Mouse (Mus musculus) embryonic facial prominence, embryonic 15.5 days (tissue): Measurements from ENCODE around the gene Wnk2. TPM values are rescaled to one million over a fixed set of nuclear protein-coding genes. Genes with fewer than 3 reads are reported as not detected.

Experiments
- ATAC-seq: fragments of 200-750 bp; cut with Nextera tagmentation; 2 replicates; pipeline ENCODE4 v1.8.0; 2017; ENCODE audit warnings: low read depth, moderate TSS enrichment; ENCODE audit not compliant: insufficient number of reproducible peaks, low FRiP score, low TSS enrichment
- H3K27ac ChIP-seq: fragments of 300-500 bp; sonication (generic); replicated peaks from 2 replicates; pipeline ENCODE4 v1.5.1; 2015; ENCODE audit warnings: mild to moderate bottlenecking, inconsistent platforms
- H3K27me3 ChIP-seq: fragments of 300-500 bp; sonication (generic); 2 replicates; pipeline ENCODE4 v1.6.1; 2015; ENCODE audit warnings: inconsistent platforms
- H3K36me3 ChIP-seq: fragments of 300-500 bp; sonication (generic); 2 replicates; pipeline ENCODE4 v1.6.1; 2015; ENCODE audit warnings: mild to moderate bottlenecking, inconsistent platforms
- H3K4me1 ChIP-seq: fragments of 300-500 bp; sonication (generic); 2 replicates; pipeline ENCODE4 v1.6.1; 2015; ENCODE audit warnings: inconsistent platforms
- H3K4me2 ChIP-seq: fragments of 300-500 bp; sonication (generic); replicated peaks from 2 replicates; pipeline ENCODE4 v1.6.1; 2015; ENCODE audit warnings: mild to moderate bottlenecking, inconsistent platforms
- H3K4me3 ChIP-seq: fragments of 300-500 bp; sonication (generic); replicated peaks from 2 replicates; pipeline ENCODE4 v1.5.1; 2015; ENCODE audit warnings: mild to moderate bottlenecking, inconsistent platforms
- H3K9ac ChIP-seq: fragments of 300-500 bp; sonication (generic); 2 replicates; pipeline ENCODE4 v1.6.1; 2015; ENCODE audit warnings: inconsistent platforms
- H3K9me3 ChIP-seq: fragments of 300-500 bp; sonication (generic); replicated peaks from 2 replicates; pipeline ENCODE4 v1.6.1; 2016; ENCODE audit warnings: inconsistent platforms
- WGBS: fragments of 180-500 bp; shearing (Covaris S2); methylation state at CpG from one replicate; pipeline ENCODE4 v1.1.7; 2015; 5-methylcytosine and 5-hydroxymethylcytosine counted together
- polyA plus RNA-seq: library from polyadenylated mRNA; unstranded; fragments of >200 nt; fragmentation: Nextera tagmentation; extraction: Ambion mirVana; gene quantifications from 2 replicates; pipeline ENCODE4 v1.2.1, GENCODE M21; 2015

The Wnk2 gene
- polyA plus RNA-seq, 1 experiment from 2014 or later = 2.6 TPM

DNA sequence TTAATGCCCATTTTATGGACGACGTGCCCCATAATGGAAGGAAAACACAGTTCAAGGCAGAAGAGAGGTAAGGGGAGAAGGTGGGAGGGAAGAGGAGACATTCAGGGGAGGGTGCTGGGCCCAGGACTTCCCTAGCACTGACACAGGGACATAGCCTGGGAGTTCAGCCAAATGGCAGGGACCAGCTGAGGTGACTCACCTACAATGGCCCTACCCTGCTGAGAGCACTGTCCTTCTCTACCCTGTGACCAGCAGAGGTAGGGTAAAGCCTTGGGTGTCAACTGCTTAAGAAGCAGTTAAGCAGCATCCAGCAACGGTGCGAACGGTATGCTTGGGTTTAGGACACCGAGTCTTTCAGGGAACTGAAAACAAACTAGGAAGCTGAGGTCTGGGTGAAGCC is 58.9 kb downstream of the Wnk2 start:
- H3K4me3 ChIP-seq = no peak overlapping the region
- no peaks in the 10 kb centered on the region for H3K9me3 ChIP-seq
- 93% methylated on average over 6 of the region's 6 CpGs for WGBS
- H3K9ac ChIP-seq = no peak overlapping the region
- no peak for ATAC-seq
- H3K27me3 ChIP-seq = no peaks in the 10 kb centered on the region
- H3K4me2 ChIP-seq = no peak overlapping the region
- H3K36me3 ChIP-seq = no peaks in the 10 kb centered on the region
- H3K4me1 ChIP-seq = no peaks in the 10 kb centered on the region
- no peak overlapping the region for H3K27ac ChIP-seq

DNA sequence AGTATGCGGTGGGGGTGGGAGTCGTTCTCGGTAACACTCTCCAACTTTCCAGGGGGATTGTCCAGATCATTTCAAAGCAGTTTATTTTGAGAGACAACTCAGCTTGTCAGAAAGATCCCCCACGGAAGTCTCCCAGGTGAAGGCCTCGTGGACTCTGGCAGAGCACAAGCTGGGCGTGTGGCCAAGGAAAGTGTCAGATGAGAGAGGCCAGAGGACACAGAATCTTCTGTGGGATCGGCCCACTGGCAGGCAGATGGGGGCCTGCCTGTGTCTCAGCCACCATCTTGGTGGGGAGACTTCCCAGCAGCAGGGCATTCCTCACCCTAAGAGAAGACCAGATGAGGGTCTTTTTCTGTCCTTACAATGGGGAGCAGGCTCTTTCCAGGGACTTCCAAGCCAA is 60.4 kb downstream of the Wnk2 start:
- 59% methylated on average over 7 of the region's 7 CpGs for WGBS
- no peak for ATAC-seq

DNA sequence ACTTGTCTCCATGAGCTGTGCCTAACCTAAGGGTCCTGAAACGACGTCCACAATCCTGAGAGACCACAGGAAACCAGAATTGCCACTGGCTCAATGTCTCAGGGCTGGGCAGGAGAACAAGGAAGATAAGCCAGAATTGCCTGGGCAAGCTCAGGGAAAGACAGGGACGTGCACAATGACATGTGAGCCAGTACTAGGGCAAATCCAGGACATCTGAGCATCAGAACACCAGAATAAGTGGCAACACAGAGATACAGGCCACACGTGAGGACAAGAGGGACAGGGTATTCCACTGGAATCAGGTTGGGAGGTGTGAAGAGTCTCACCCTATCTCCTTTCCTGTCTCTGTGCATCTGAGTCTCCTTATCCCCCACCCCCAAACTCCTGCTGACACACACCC is 61.4 kb downstream of the Wnk2 start:
- no peak overlapping the region for H3K4me3 ChIP-seq
- H3K9me3 ChIP-seq = no peaks in the 10 kb centered on the region
- WGBS = 72% methylated on average over 4 of the region's 4 CpGs
- H3K27ac ChIP-seq = no peak overlapping the region
- no peaks in the 10 kb centered on the region for H3K36me3 ChIP-seq
- no peak for ATAC-seq
- no peak overlapping the region for H3K9ac ChIP-seq
- no peaks in the 10 kb centered on the region for H3K4me1 ChIP-seq
- no peak overlapping the region for H3K4me2 ChIP-seq
- no peaks in the 10 kb centered on the region for H3K27me3 ChIP-seq

More for the DNA sequence above, 60.4 kb downstream of the Wnk2 start:
- no peaks in the 10 kb centered on the region for H3K27me3 ChIP-seq
- no peak overlapping the region for H3K9ac ChIP-seq
- no peak overlapping the region for H3K4me2 ChIP-seq
- no peaks in the 10 kb centered on the region for H3K4me1 ChIP-seq
- H3K4me3 ChIP-seq = no peak overlapping the region
- no peaks in the 10 kb centered on the region for H3K9me3 ChIP-seq
- H3K36me3 ChIP-seq = no peaks in the 10 kb centered on the region
- no peak overlapping the region for H3K27ac ChIP-seq

DNA sequence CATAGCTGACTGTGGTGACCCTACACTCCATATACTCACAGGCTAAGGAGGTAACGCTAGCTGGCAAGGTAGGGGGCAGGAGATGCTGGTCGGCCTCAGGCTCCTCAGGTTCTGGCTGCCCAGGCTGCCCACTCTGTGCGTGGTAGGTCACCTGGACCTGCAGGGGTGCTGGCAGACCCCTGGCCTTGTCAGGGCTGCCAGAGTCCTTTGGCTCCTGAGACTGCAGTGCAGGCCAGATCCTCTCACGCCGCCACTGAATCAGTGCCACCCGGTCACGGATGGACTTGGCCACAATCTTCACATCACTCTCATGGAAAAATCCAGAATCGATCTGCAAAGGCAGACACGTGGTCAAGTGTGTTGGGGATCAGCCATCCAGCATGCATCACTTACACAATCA is 62.6 kb downstream of the Wnk2 start:
- Histone ChIP-seq H3K36me3 (no peaks in the 10 kb centered on the region), H3K27ac (no peak overlapping the region), H3K4me2 (no peak overlapping the region), H3K9me3 (no peaks in the 10 kb centered on the region), H3K4me1 (no peaks in the 10 kb centered on the region), H3K9ac (no peak overlapping the region), H3K27me3 (no peaks in the 10 kb centered on the region), H3K4me3 (no peak overlapping the region)
- 93% methylated on average over 9 of the region's 9 CpGs for WGBS
- ATAC-seq = no peak

DNA sequence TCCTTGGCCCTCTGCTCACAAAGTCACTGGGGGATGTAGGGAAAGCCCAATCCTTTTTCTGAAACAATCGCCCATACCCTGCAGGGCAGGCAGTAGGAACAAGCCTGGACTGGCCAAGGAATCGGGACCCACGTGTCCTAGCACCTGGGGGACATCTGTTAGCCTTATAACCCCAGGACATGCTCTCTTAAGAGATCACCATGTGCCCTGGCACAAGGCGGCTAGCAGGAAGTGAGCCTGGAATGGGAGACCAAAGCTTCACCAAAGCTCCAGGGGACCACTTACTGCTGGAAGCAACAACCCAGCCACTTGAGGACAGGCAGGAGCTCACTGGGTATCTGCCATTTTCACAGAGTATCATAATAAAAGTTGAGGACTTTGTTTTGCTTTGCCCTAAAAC is 63.0 kb downstream of the Wnk2 start:
- Histone ChIP-seq H3K9me3 (no peaks in the 10 kb centered on the region), H3K4me3 (no peak overlapping the region), H3K27ac (no peak overlapping the region), H3K4me2 (no peak overlapping the region), H3K9ac (no peak overlapping the region), H3K36me3 (no peaks in the 10 kb centered on the region), H3K4me1 (no peaks in the 10 kb centered on the region), H3K27me3 (no peaks in the 10 kb centered on the region)
- 59% methylated on average over 4 of the region's 4 CpGs for WGBS
- ATAC-seq = no peak

DNA sequence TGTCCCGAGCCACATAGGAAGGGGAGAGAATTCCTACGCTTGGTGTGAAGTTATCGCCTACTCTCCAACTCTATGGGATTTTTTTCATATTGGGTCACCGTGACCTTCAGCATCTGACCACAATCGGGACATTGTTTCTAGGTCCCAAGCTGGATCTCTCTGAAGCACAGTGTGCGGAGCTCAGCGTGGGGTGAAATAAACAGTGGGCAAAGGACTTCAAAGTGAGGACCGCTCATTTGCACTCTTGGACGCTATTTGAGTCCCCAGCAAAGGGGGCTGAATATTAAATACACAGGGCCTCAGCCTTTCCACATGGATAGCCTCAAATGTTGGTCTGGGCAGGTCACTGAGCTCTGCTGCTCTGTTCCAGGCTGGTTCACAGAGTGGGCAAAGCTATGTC is 63.9 kb downstream of the Wnk2 start:
- no peak for ATAC-seq
- Histone ChIP-seq H3K4me2 (no peak overlapping the region), H3K4me1 (no peaks in the 10 kb centered on the region), H3K27ac (no peak overlapping the region), H3K9ac (no peak overlapping the region), H3K9me3 (no peaks in the 10 kb centered on the region), H3K36me3 (no peaks in the 10 kb centered on the region), H3K27me3 (no peaks in the 10 kb centered on the region), H3K4me3 (no peak overlapping the region)
- 84% methylated on average over 9 of the region's 9 CpGs for WGBS

DNA sequence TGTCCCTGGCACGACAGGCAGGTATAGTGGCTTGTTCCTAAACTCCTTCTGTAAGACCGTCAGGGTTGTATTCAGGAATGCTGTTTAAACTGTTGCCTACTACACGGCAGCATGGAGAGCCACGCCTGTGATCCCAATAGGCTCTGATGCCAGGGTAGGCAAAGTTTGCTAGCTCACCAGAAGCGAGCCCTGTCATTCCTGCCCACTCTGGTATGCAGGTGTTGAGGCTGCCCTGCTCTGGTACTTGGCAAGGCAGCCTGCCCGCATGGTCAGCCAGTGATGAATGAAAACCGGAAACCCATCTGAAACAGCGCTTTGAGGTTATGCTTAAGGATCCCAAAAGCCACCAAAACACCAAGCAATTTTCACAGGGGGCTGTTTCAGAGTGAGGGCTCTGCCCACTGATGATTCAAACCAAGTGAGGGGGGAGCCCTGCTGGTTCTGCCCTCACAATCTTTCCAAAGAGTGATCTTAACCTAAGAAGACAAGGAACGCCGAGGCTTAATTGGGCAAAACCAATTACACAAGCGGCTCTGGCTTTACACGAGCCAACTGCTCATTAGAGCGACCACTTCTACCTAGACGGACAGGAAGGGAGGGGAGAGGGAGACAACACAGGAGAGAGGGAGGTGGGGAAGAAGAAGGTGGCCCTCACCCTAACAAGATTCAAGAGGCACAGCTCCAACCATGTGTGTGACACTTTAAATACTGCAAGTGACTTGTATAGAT is 65.5 kb downstream of the Wnk2 start:
- whole genome bisulfite sequencing = 71% methylated on average over 14 of the region's 14 CpGs
- Histone ChIP-seq H3K36me3 (no peaks in the 10 kb centered on the region), H3K4me1 (no peaks in the 10 kb centered on the region), H3K9me3 (no peaks in the 10 kb centered on the region), H3K27ac (no peak overlapping the region), H3K27me3 (no peaks in the 10 kb centered on the region), H3K4me3 (no peak overlapping the region), H3K9ac (no peak overlapping the region), H3K4me2 (no peak overlapping the region)
- no peak for ATAC-seq

DNA sequence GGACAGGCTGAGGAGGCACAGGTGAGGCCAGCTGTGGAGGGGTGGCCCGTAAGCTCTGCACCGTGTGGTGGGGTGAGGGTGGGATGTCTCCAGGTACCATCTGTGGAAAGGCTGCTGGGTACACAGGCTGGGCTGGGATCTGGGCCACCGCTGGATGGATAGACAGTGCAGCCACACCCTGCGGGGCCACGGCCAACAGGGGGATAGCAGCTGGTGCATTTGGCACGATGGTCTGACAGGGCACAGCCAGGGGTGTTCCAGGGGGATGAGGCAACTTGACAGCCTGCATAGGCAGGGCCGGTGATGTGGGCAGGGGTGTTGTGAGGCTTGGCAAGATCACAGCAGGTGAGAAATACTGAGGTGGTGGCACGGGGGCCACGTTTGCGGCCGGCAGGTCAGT is 71.6 kb downstream of the Wnk2 start:
- Histone ChIP-seq H3K9ac (no peak overlapping the region), H3K4me2 (no peak overlapping the region), H3K27ac (no peak overlapping the region), H3K36me3 (no peaks in the 10 kb centered on the region), H3K27me3 (no peaks in the 10 kb centered on the region), H3K4me3 (no peak overlapping the region), H3K4me1 (no peaks in the 10 kb centered on the region), H3K9me3 (no peaks in the 10 kb centered on the region)
- 81% methylated on average over 11 of the region's 11 CpGs for WGBS
- no peak for ATAC-seq

DNA sequence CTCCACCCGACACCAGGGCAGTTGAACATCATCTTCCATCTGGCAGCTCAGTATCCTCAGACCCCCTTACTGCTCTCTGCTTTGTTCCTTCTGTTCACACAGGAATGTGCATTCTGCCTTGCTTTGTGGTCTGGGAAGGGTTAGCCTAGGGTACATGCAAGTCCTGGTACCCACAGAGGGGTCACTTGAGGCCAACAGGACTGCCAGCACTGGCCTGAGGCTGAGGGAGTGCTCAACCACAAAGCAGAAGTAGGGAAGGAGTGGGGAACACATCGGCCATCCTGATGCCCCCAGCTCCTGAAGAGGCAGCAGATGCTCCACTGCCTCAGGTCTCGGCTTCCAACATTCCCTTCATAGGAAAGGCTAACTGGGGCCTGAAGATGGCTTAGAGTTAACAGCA is 72.4 kb downstream of the Wnk2 start:
- no peaks in the 10 kb centered on the region for H3K4me1 ChIP-seq
- no peak overlapping the region for H3K9ac ChIP-seq
- WGBS = 82% methylated on average over 3 of the region's 3 CpGs
- H3K36me3 ChIP-seq = no peaks in the 10 kb centered on the region
- no peak overlapping the region for H3K27ac ChIP-seq
- H3K4me2 ChIP-seq = no peak overlapping the region
- no peaks in the 10 kb centered on the region for H3K27me3 ChIP-seq
- ATAC-seq = no peak
- H3K9me3 ChIP-seq = no peaks in the 10 kb centered on the region
- no peak overlapping the region for H3K4me3 ChIP-seq

DNA sequence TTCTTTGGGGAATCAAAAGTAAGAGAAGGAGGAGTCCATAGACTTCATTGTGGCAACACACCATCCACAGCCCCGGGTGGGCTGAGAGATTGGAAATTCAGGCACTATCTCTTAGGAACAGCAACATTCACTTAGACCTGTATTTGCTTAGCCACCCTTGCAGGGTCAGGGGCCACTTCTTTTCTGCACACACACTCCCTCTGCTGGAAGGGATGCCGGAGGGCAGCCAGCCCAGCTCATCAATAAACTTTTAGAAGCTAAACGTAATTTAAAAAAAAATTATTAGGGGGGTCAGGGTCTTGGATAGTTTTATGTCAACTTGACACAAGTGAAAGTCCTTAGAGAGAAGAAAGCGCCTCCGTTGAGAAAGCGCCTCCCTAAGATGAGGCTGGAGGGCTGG is 74.5 kb downstream of the Wnk2 start:
- Histone ChIP-seq H3K9me3 (no peaks in the 10 kb centered on the region), H3K27ac (no peak overlapping the region), H3K9ac (no peak overlapping the region), H3K27me3 (no peaks in the 10 kb centered on the region), H3K4me1 (peaks cover 4% of the 10 kb centered on the region; the same call in 1 of the 2 replicates), H3K36me3 (no peaks in the 10 kb centered on the region), H3K4me2 (no peak overlapping the region), H3K4me3 (no peak overlapping the region)
- no peak for ATAC-seq
- WGBS = 71% methylated on average over 6 of the region's 6 CpGs

DNA sequence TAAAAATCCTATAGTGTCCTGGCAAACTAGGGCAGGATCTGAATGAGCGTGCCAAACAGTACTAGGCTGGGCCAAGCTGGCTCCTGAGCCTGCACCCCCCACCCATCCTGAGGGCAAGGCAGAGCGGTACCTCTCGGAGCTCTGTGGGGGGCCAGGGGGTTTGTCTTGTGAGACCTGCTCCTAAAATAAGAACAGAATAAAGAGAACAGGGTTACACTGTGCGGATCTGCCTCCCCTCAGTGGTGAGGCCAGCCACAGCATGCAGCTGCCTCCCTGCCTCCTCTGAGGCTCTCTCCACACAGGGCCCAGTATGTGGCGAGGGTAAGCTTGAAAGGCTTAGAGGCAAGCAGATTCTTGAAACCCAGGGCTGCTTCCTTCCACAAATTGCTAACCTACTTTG is 76.0 kb downstream of the Wnk2 start:
- H3K4me1 ChIP-seq = peaks cover 4% of the 10 kb centered on the region; the same call in 1 of the 2 replicates
- no peak overlapping the region for H3K27ac ChIP-seq
- no peaks in the 10 kb centered on the region for H3K9me3 ChIP-seq
- ATAC-seq = no peak
- WGBS = 58% methylated on average over 5 of the region's 5 CpGs
- H3K9ac ChIP-seq = no peak overlapping the region
- no peak overlapping the region for H3K4me2 ChIP-seq
- H3K27me3 ChIP-seq = no peaks in the 10 kb centered on the region
- H3K36me3 ChIP-seq = peaks cover 6% of the 10 kb centered on the region
- no peak overlapping the region for H3K4me3 ChIP-seq

DNA sequence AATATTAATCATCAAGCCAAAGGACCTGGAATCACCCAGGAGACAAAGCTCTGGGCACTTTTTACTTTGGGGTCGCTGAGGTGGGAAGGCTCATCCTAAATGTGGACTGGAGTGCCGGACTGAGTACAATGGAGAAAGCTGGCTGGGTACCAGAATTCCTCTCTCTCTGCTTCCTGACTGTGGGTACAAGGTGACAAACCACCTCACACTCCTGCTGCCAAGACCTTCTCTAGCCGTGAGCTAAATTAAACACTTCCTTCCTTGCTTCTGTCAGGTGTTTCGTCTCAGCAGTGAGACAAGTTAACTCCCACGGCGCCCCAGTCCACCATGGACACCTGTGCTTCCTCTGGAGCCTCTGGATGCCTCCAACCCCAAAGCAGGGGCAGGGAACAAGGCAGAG is 77.8 kb downstream of the Wnk2 start:
- WGBS = 70% methylated on average over 6 of the region's 6 CpGs

More for the DNA sequence above, 77.8 kb downstream of the Wnk2 start:
- no peaks in the 10 kb centered on the region for H3K9me3 ChIP-seq
- H3K4me1 ChIP-seq = peaks cover 4% of the 10 kb centered on the region; the same call in 1 of the 2 replicates
- H3K4me2 ChIP-seq = no peak overlapping the region
- H3K27me3 ChIP-seq = no peaks in the 10 kb centered on the region
- H3K9ac ChIP-seq = no peak overlapping the region
- no peak overlapping the region for H3K4me3 ChIP-seq
- peaks cover 9% of the 10 kb centered on the region for H3K36me3 ChIP-seq
- H3K27ac ChIP-seq = no peak overlapping the region
- ATAC-seq = no peak
